Mouse (Mus musculus) CH12.LX (cell line): ENCODE results near the gene Ctsc.

Experiments used
- HCFC1 ChIP-seq: IDR thresholded peaks from 2 replicates; pipeline ENCODE4 v1.6.1; 2012; ENCODE audit warnings: low read depth, mild to moderate bottlenecking, inconsistent platforms, low read length, improper control_type of control experiment
- RCOR1 ChIP-seq: conservative IDR thresholded peaks from 2 replicates; pipeline ENCODE4 v1.6.1; 2012; ENCODE audit warnings: low read depth, mild to moderate bottlenecking, inconsistent platforms, low read length, improper control_type of control experiment

- TF ChIP-seq RCOR1 (no peak), HCFC1 (no peak)
These were observed 745 bp upstream of the Ctsc start for GRCm38 (mm10) chr7:88276914-88277765.
